Mouse (Mus musculus) spleen, adult 2 months (tissue): ENCODE results near the gene Ift57. TPM values are rescaled to one million over a fixed set of nuclear protein-coding genes. Genes with fewer than 3 reads are reported as not detected.

Experiments used
- DNase-seq, 2 experiments: peaks; one replicate each; pipeline versions ENCODE4 v3.0.0 to v3.0.0-alpha.2; 2012 to 2021; ENCODE audit warnings: low spot score in 2 of 2, low read depth in 1 of 2
- H3K27ac ChIP-seq: fragments of 200-500 bp; 2 replicates; pipeline ENCODE4 v1.5.1; 2012; ENCODE audit warnings: low read length, inconsistent platforms; ENCODE audit not compliant: insufficient read depth
- H3K27me3 ChIP-seq: fragments of 200-500 bp; 2 replicates; pipeline ENCODE4 v1.6.1; 2012; ENCODE audit warnings: mild to moderate bottlenecking, moderate library complexity, low read length, inconsistent platforms; ENCODE audit not compliant: control insufficient read depth, insufficient read depth
- H3K36me3 ChIP-seq: fragments of 200-500 bp; 2 replicates; pipeline ENCODE4 v1.6.1; 2012; ENCODE audit warnings: mild to moderate bottlenecking, low read length, inconsistent platforms; ENCODE audit not compliant: control insufficient read depth, insufficient read depth
- H3K4me1 ChIP-seq: fragments of 200-500 bp; 2 replicates; pipeline ENCODE4 v1.6.1; 2011; ENCODE audit warnings: inconsistent platforms; ENCODE audit not compliant: control insufficient read depth, insufficient read depth, insufficient read length
- H3K4me3 ChIP-seq: fragments of 200-500 bp; 2 replicates; pipeline ENCODE4 v1.5.1; 2011; ENCODE audit warnings: mild to moderate bottlenecking, inconsistent platforms; ENCODE audit not compliant: insufficient read depth, insufficient read length; ENCODE audit errors: extremely low read depth
- CTCF ChIP-seq: fragments of 200-500 bp; IDR thresholded peaks from 2 replicates; pipeline ENCODE4 v1.5.1; 2011; ENCODE audit warnings: mild to moderate bottlenecking, inconsistent platforms; ENCODE audit not compliant: insufficient read depth, insufficient read length, insufficient replicate concordance; ENCODE audit errors: extremely low read depth
- POLR2A ChIP-seq: fragments of 200-500 bp; IDR thresholded peaks from 2 replicates; pipeline ENCODE4 v1.6.1; 2011; ENCODE audit warnings: low read depth, low read length, inconsistent platforms
- WGBS: fragments of 180-500 bp; shearing (Covaris S2); methylation state at CpG from one replicate; pipeline ENCODE4 v1.1.7; 2018; 5-methylcytosine and 5-hydroxymethylcytosine counted together
- polyA plus RNA-seq: library from polyadenylated mRNA; depleted of rRNA; stranded (reverse); fragments of >200 nt; gene quantifications from 2 replicates; pipeline ENCODE4 v1.2.3, GENCODE M21; 2012; rRNA removed

The Ift57 gene
- polyA plus RNA-seq, 1 experiment: 1.2 TPM

DNA sequence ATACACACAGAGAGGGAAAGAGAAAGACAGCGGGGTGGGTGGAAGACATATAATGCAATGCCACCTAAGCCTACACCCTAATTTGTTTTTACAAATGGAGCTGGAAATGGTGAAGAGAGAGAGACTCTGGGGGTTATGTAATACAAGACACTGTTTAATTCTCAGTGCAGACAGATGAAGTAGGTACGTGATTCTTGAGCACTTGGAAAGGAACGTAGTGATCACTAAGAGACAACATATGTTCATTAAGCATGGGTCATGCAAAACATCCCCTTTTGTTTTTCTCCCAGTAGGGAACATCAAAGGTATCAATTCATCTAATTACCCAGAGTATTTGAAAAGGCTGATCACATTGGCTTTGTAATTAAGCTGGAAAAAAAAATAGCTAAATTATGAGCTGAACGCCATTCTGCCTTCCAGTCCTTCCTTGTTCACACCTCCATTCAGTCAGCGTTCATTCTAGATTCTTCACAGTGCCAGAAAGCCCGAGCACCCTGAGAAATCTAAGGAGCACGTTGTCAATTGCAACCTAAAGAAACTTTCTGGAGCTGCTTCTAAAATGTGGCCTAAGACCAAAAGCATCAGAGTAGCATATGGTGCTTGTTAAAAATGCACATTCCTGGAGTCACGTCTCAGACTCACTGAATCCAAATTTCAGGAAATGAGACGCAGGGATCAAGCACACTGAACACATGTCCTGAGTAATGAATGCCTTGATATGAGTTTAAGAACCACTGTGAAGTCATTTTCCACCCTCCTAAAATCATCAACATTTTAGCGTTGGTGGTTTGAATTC is 114.0 kb downstream of the Ift57 start:
- no peak for DNase-seq
- no peaks in the 10 kb centered on the region for H3K36me3 ChIP-seq
- H3K4me1 ChIP-seq: no peaks in the 10 kb centered on the region
- TF ChIP-seq CTCF: no peak
- no peak for TF ChIP-seq POLR2A
- 94% methylated on average over 10 of the region's 10 CpGs for WGBS
- H3K27me3 ChIP-seq: no peaks in the 10 kb centered on the region
- H3K27ac ChIP-seq: no peak overlapping the region
- H3K4me3 ChIP-seq: no peak overlapping the region

DNA sequence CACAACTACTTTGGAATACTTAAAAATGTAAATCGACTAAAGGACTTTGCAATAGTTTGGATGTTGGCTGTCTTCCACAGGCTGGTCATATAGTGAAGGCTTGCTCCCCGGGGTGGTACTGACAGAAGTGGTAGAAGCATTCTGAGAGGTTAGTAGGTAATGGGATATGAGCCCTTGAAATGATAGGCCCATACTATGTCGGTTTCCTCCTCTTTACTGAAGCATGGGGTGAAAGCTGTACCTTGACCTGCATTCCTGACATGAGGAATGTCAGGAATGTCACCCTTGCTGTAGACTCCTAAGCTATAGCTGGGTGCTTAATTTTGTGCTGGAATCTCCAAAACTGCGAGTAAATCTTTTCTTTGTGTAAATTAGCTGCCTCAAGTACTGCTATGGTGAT is 115.4 kb downstream of the Ift57 start:
- no peak overlapping the region for H3K27ac ChIP-seq
- 90% methylated on average over 4 of the region's 4 CpGs for WGBS
- no peak for DNase-seq

More for the DNA sequence above, 115.4 kb downstream of the Ift57 start:
- no peaks in the 10 kb centered on the region for H3K36me3 ChIP-seq
- peaks cover 4% of the 10 kb centered on the region for H3K4me1 ChIP-seq
- no peaks in the 10 kb centered on the region for H3K27me3 ChIP-seq
- TF ChIP-seq POLR2A (no peak), CTCF (no peak)
- no peak overlapping the region for H3K4me3 ChIP-seq

Other genes with a start within 250 kb of the Ift57 start
- gene Cd47, start 101.3 kb downstream of the Ift57 start, polyA plus RNA-seq: 56.8 and 83.9 TPM in 2 replicates